Mouse (Mus musculus): ENCODE data around the gene Ssh2.

Gene Ssh2

DNA sequence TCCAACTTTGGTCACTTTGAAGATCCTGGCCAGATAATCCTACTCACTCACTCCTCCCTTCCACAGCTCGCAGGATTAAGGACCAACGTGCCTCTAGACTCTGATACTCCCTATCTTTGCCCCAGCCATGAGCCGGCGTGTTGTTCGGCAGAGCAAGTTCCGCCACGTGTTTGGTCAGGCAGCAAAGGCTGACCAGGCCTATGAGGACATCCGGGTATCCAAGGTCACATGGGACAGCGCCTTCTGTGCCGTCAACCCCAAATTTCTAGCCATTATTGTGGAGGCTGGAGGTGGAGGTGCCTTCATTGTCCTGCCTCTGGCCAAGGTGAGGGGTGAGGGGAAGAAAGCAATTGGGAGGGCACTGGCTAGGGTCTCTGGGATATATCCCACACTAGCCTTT lies 247.7 kb downstream of the Ssh2 start:
- no peak for DNase-seq (ENCODE audit: low read depth)

DNA sequence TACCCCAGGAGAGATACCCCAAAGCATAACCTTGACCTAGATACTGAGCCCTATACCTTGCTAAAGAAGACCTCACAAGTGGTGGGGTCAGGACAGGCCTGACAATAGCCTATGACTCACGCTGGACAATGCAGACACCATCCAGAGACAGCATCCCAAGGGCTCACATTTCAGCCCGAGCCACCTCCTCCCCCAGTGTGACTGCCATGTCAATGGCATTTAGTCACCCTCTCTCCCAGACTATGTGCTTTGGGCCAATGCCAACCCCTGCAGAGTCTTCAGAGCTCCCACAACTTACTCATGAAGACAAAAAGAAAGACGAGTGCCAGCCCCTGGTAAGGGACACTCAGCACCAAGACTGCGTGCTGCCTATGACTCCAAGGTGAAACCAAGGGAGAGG lies 248.6 kb downstream of the Ssh2 start:
- no peak for DNase-seq (ENCODE audit: low read depth)

DNA sequence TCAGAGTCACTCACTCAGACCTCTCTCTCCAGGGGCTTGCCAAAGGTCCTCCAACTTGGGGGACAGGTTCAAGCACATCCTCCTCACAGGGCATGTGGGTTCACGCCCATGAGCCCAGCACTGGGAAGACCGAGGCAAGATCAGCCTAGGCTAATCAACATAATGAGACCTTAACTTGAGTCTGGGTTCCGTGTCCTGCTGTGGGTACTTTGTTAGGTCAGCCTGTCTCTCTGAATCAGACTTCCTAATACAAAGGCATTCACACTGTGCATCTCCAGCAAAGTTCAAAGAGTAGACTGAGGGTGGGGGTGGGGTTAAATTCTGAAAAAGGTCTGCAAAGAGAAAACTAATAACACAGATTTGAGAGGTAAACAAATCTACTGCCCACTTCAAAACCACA lies 249.0 kb downstream of the Ssh2 start:
- no peak for DNase-seq (ENCODE audit: low read depth)

DNA sequence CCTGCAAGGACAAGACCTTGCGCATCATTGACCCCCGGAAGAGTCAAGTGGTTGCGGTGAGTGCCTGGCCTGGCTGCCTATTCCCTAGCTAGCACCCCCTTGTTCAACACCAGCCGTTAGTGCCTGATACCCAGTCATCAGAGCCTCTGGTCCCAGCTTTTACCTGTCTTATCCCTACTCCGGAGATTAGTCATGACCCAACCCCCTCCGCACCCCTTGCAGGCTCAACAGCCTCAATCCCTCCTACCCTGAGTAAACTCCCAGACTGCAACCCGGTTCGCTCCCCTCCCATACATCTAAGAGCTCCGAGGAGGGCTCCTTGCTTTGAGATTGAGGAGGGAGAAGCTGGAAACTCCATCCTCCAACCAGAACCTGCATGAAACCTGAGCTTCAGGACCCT lies 250.5 kb downstream of the Ssh2 start:
- no peak for DNase-seq (ENCODE audit: low read depth)

DNA sequence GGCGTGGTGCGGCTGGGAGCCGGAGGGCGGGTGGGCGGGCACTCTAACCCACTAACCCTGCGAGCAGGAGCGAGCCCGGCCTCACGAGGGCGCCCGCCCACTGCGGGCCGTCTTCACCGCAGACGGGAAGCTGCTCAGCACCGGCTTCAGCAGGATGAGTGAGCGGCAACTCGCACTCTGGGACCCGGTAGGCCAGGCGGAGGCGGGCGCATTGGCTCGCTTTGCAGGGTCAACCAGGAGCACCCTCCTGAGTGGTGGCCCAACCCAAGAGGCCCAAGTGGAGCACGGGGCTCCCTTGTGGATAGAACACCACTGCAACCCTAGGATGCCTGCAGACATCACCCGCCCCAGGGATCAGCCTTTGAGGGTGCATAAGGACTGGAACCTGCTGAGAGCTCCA lies 251.1 kb downstream of the Ssh2 start:
- DNase-seq (ENCODE audit: low read depth) = peak; percentile 59

DNA sequence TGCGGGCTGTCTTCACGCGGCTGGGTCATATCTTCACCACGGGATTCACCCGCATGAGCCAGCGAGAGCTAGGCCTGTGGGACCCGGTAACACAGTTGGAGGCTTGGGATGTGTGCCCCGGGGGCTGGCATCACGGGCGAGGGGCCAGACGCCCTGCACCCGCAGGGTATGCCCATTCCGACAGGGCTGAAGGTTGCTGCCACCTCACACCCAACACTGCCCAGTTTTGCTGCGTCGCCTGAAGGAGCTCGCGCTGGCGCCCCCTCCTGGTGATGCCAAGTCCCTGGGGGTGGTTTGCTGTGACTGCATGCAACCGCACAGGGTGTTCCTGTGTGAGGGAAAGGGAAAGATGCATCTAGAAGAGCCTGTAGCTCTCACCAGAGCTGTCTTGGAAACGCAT lies 251.7 kb downstream of the Ssh2 start:
- DNase-seq (ENCODE audit: low read depth) = peak; percentile 72

DNA sequence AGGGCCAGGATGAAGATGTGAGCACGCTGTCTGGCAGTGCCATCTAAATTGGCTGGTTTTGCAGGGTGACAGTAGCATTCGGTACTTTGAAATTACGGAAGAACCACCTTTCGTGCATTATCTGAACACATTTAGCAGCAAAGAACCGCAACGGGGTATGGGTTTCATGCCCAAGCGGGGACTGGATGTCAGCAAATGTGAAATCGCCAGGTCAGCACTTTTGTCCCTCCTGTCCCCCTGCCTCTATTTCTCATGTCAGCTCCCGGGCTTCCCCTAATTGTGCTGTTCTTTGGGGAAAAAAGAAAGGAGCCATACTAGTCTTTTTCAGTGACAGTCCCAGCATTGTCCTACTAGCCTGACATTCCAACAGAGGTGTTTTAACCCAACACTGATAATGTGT lies 252.3 kb downstream of the Ssh2 start:
- DNase-seq (ENCODE audit: low read depth) = no peak

DNA sequence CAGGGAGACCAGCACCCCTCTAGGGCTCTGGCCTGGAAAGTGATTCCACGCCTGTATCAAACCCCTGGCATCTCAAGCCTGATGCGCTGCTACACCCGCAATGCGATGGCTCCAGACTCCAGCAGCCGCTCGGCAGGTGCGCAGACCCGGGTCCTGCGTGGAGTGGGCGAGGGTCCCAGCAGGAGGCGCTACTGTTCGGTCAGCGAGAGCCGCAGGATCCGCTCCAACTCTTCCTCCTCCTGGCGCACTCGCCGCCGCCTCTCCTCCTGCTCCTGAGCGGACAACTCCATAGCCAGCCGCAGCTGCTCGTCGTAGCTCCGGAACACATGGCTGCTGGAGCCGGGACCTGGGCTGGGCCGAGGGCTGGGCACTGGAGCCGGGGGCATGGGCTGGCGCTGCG lies 255.3 kb downstream of the Ssh2 start:
- no peak for DNase-seq (ENCODE audit: low read depth)

DNA sequence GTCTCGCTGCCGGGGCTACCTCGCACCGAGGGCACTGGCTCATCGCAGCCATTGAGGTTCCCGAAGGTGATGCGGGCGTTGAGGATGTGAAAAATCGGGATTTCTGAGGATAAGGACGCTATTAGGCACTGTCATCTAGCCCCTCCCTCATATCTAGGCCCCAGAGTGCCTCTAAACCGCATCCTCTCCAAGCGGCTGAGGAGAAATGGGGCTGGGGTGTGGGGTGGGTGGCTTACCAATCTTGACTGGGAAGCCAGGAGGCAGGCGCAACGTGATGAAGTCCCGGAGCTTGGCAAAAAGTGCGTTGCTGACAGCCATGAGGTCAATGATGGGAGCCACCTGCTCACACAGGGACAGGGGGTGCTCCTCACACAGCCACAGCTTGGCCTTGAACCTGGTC lies 256.7 kb downstream of the Ssh2 start:
- DNase-seq (ENCODE audit: low read depth) = no peak

DNA sequence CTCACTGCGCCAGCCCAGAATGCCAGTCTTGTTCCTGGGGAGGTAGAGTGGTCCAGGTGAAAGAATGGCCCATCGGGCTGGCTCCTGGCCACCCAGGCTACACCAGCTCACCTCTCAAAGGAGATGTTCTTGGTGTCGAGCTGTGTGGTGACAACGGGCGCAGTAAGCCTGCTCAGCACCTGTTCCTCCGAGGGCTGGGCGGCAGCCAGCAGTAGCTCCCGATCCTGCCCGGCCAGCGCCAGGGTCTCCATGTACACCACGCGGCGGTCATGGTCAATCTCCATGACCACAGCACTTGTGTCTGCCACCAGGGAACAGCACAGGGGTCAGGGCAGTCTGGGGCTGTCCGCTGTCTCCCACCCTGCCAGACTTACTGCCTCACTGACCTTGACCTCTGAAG lies 260.1 kb downstream of the Ssh2 start:
- no peak for DNase-seq (ENCODE audit: low read depth)

DNA sequence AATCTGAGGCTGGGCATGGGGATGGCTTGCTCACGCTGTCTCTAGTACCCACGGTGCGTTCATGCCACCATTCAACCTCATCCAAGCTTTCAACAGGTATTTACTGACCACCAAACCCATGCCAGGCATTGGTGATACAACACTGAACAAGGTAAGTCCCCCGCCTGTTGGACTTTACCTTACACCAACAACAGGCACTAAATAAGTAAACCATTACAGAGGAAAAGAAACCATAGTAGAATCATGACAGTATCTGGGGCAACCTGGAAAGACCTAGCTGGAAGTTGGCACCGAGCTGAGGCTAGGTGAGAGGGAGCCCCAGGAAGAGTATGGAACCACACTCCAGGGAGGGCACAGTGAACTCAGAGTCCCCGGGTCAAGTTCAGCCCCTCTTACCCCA lies 260.8 kb downstream of the Ssh2 start:
- DNase-seq (ENCODE audit: low read depth) = no peak

DNA sequence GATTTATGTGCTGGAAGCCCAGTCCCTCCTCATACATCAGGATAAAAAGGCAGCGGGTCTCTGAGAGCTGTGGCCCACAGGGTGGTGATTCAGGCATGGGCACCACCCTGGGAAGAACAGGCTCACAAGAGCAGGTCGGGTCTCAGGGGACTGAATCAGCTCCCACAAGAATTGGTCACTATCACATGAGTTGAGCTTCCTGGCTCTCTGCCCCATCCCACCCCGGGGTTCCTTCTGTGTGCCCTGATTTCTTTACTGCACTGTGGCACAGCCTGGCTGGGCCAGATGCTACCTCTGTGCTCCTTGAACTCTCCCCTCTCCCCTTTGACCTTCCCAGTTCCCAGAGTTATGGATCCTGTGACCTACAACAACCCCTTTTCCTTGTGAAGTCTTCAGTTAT lies 267.0 kb downstream of the Ssh2 start:
- no peak for DNase-seq (ENCODE audit: low read depth)

DNA sequence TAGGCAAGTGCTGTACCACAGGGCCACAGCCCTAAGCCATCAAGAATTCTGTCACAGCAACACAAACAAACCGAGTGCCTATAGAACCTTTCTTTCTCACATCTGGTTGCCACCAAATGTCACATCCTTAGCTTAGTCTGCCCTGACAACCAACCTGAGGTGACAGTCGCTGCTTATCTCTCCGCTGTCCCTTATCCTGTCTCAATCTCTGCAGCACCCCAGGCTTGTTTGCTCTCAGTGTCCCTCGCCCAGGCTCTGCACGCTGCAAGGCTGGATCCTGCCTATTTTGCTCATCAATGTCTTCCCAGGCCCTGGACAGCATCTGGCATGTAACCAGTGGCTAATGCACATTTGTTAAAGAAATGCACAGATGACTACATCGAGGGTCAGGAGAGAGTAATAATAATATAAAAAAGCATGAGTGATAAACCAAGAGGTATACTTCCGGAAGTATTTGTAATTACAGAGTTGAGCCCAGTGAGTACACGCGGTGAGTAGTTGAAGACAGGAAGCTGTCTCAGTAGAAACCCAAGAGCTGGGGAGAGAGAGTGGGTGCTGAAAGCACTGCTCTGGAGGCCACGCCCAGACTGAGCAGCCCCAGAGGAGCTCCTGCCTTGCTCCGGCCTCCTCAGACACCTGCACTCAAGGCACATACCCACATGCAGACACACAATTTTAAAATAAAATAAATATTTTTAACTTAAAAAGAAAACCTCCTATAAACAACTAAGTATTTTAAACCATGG lies 267.6 kb downstream of the Ssh2 start:
- no peak for DNase-seq (ENCODE audit: low read depth)

DNA sequence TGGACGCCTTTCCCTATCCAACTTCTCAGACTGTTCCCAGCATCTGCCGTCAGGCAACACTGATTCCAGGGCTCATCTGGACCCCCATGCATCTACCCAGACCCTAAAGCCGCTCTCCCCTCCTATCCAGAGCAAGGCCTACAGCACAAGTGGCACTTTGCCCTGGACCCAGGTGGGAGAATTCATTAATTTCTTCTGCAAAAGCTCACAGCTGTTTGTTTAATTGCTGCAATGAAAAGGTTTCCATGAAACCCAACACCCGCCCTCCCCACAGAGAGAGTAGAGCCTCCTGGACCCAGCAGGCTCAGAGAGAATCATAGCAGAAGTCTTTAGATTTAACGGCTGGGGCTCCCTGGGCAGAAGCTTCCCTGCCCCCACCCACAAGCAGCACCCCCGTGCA lies 269.1 kb downstream of the Ssh2 start:
- no peak for DNase-seq (ENCODE audit: low read depth)

DNA sequence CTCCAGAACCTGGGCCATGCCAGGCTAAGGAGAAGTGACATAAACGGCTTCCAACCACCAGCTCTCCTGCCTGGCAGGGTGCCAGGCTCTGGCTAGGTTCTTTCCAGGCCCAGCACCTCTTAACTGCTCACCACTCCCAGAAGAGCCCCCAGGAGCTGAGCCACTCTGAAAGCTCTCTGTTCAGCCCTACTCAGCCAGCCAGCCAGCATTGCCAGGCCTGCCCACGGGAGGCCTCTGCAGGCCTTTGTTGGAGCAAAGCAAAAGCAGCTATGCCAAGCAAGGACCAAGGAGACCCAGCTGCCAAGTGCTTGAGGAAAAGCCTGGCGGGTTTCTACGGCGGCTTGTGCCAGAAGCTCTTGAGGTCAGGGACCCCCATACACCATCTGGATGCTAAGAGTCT lies 270.7 kb downstream of the Ssh2 start:
- no peak for DNase-seq (ENCODE audit: low read depth)

DNA sequence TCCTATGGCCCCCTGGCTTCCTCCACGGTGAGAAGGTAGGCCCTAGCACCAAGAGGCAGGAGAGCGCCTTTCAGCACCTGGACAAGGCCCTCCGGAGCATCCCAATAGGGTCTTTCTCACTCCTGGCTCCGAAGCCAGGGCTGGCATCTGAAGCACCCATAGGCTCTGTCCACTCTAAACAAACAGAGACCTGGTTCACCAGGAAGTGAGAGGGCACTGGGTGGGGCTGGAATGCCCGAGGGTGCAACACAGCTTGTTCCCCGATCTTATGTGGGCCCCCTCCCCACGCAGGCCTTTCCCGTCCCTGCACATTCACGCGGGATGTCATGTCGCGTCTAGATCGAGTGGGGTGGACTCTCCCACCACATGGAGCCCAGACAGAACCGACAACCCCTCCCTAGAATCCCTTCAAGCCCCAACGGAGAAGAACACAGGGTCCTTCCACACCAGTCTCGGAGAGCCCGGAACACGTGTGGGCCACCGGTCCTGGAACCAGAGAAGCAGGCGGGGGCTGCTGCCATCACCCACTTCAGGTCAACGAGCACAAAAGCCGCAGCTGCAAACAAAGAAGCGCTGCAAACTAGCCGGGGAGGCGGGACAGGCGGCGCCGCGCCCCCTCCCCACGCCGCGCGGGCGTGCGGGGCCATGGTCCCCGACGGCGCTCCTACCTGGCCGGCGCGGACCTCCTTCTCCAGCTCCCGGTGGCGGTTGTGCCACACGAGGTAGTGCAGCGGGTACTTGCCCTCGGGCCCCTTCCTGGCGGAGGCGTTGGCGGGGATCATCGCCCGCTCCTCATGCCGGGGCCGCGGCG lies 272.9 kb downstream of the Ssh2 start:
- DNase-seq (ENCODE audit: low read depth) = no peak

DNA sequence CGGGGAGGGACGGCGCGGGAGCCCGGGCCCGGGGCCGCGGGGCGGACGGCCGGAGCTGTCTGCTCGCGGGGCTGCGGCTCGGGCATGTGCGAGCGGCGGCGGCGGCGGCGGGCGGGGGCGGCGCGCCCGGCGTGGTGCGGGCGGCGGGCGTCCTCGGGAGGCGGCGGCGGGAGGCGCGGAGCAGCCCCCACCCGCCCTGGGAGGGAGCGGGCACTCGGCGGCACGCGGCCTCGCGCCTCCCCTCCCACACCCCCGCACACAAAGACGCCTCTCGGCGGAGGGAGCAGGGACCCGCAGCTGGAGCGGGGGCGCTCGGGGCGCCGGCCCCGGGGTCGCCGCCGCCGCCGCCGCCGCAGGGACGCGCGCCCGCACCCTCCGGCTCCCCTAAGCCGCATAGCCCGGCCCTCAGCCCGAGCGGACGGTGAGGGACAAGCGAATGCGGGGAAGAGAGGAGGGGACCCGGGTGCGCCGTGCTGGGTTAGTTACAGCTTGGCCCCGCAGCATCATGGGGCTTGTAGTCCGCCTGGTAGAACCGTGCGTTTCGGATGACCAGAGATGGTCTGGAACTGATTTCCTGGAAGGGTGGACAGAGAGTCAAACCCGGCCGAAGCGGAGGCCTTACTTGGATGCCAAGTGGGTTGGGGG lies 273.6 kb downstream of the Ssh2 start, which contains the start of gene Ankrd13b:
Ankrd13b (minus strand) TSS at position 88 of the 645 bp plus-strand sequence.
- no peak for DNase-seq (ENCODE audit: low read depth)

DNA sequence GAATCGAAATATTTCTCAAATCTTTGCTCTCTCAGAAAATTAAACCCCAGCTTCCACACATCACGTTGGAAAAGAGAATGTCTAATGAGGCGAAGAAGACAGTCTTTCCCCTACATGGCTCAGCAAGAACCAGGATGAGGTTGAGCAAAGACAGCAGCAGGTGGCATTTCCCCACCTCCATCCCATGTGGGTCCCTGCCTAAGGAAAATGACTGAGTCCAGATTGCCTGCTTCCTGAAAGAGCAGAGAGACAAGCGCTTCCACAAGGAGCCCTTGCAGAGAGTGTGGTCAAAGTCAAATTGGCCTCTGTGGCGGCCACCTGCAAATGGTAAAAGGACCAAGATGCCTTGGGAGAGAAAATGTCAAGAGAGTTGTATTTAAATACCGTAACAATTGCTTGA lies 274.4 kb downstream of the Ssh2 start:
- DNase-seq (ENCODE audit: low read depth) = no peak

DNA sequence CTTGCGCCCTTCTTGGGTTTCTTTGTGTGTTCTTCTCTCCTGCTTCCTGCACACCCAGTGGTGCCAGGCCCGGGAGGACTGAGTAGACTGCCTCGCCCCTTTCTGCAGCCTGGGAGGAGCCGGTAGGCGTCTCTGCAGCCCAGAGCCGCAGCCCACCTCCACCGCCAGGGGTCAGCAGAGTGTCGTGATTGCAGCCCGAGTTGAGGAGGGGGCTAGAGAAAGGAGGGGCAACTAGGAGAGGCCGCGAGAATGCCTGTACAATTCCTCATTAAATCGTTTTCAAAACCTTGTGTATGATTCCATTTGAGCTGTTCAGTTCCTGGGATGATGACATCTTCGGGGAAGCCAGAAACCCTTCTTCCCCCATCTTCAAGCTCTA lies 275.0 kb downstream of the Ssh2 start:
- no peak for DNase-seq (ENCODE audit: low read depth)

DNA sequence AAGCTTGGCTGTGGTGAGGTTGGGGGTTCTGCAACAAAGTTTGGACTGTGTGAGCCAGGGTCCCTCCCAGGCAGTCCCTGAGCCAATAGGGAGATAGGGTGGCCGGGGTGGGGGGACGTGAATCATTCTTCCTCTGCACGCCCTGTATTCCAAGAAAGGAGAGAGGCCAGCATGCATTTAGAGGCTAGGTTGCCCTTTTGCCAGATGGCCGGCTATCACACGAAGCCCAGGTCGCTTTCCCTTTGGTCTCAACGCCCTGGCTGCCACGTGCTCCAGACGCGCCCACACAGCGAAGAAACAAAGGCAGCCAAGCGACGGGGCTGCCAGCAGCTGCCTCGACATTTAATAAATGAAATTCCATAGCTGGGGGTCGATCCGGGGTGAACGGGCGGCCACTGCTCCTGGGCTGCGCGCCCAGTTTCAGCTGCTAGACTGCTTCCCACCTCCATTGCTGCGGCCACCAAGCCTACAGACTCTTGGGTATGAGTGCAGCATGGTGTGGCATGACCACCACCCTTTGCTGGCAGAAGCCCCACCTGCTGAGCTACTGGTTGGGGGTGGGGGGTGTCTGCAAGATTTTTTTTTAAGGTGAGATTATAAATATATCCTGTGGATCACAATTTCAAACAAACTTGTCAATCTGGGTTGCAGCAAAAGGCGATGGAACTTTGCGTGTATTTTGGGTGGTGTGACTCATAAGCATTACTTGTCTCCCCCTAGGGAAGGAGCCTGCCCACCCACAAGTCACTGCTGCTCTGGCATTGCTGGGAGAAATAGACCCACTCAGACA lies 275.6 kb downstream of the Ssh2 start:
- no peak for DNase-seq (ENCODE audit: low read depth)

DNA sequence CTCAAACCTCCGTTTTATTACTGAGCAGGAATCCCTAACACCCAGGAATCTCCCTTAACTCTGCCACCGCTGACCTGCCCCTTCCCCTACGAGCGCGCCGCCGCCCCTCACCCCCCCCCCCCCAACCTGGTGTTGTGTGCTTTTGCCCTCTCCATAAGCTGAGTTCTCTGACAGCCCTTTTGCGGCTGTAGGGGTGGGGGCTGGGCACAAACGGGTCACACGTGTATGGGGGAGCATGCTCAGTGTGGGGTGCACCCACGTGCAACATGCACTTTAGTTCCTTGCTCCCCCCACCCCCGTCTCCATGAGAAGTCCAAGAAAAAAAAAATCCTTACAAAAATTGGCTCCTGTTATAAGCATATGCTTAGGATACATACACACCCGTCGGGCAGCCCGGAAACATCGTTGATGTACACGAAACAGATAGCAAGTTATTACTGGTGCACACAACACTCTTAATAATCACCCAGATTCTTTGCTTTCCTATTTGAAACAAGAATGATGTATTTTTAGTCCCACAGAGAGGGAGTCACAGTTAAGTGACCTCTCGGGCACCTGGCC lies 276.3 kb downstream of the Ssh2 start:
- no peak for DNase-seq (ENCODE audit: low read depth)

DNA sequence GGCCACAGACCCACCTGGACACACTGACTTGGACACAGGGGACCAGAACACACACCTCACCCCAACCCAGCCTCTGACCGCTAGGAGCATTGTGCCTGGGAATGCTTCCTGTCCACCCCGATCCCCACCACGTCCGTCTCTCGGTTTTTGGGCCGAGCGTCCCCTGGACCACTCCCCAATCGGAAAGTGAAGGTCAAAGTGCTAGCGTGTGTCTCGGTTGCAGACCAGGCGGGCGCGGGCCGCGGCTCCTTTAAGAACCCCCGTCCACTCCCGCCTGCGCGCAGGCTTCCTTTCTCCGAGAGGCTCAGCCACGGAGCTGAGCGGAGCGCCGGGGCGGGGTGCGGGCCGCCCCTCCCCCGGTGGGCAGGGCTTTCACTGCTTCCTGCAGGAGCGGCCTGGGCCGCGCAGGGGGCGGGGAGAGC lies 276.8 kb downstream of the Ssh2 start:
- DNase-seq (ENCODE audit: low read depth) = no peak
